Mouse (Mus musculus): ENCODE results near the gene Zfp536.

Gene Zfp536

GRCm38 (mm10) chr7:37580554-37580953, 192.9 kb downstream of the Zfp536 start:
- CTCF ChIA-PET = no interaction called here

GRCm38 (mm10) chr7:37572021-37572420, 201.4 kb downstream of the Zfp536 start:
- ChIA-PET CTCF (no interaction called here), POLR2A (no interaction called here)

More at GRCm38 (mm10) chr7:37580554-37580953, 192.9 kb downstream of the Zfp536 start:
- POLR2A ChIA-PET = no interaction called here

GRCm38 (mm10) chr7:37568811-37569500, 204.5 kb downstream of the Zfp536 start:
- POLR2A ChIA-PET = interaction anchor here in 3 of 4 experiments (0.9 to 1.8 kb wide), 8 partner anchors 15 to 332 kb away, joined by 3 to 7 read pairs (median 3); no protein-coding TSS in a partner anchor

DNA sequence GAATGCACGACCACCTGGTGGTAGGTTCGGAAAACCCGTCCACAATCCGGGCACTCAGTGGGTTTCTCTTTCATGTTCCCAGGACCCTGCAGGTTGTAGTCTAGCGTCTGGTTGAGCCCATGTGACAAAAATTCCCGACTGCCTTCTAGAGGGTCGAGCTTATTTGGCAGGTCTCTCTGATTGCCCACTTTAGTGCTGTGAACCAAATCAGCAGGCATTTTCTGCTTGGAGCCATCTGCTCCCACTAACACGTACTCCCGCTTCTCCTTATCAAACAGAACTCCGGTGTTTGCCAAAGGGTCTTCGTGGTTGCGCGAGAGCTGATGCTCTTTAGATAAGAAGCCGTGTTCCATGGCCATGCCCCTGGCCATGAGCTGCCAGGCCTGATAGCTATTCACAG, 205.4 kb downstream of the Zfp536 start:
- ChIA-PET POLR2A (interaction anchor here in 3 of 4 experiments (0.9 to 1.8 kb wide), 6 partner anchors 14 to 100 kb away, joined by 3 to 7 read pairs (median 3); no protein-coding TSS in a partner anchor), CTCF (interaction anchor here (0.5 to 1.2 kb wide), 5 partner anchors 14 to 633 kb away, joined by 3 to 9 read pairs (median 4); no protein-coding TSS in a partner anchor)

More at GRCm38 (mm10) chr7:37568811-37569500, 204.5 kb downstream of the Zfp536 start:
- CTCF ChIA-PET = interaction anchor here in 3 of 4 experiments (0.5 to 1.3 kb wide), 6 partner anchors 195 to 369 kb away, joined by 3 to 6 read pairs (median 4); no protein-coding TSS in a partner anchor

DNA sequence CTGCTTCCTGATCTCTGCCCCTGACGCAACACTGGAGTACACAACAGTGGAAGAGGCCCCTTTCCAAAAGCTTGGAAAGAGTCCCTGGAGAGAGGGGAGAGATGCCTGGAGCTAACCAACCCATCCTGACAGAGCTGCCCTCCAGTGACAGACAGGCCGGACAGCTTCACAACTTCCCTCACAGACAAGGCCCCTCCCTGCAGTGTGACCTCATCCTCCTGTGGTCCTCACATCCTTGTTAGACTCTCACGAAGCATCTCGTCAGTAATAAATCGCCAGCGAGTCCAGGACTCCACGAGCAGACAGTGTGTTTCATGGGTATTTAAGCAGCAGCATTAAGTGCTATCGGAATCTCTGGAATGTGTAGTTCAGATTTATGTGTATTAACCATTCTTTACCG, 207.4 kb downstream of the Zfp536 start:
- ChIA-PET POLR2A (interaction anchor here in 2 of 4 experiments (0.6 to 1.5 kb wide), 3 partner anchors 11 to 12 kb away, joined by 3 read pairs; no protein-coding TSS in a partner anchor), CTCF (interaction anchor here in 3 of 4 experiments (0.6 to 1.0 kb wide), 4 partner anchors 8 to 1190 kb away, joined by 3 read pairs; no protein-coding TSS in a partner anchor)

DNA sequence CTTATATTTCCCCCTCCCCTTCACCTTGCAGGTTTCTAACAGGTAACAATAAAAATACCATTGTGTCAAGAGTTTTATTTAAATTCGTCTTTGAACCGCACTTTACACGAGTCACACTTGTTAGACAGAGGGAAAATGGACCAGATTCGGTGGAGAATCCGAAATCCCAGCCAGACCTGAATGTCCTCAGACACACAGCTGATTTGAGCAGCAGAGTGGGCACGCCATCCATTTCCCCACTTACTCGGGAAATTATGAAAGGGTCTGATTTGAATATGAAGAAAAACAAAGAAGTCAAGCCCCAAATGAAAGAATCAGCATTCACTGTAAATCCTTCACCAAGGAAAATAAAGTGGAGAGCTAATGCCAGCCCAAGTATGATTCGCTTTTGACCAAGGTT, 208.1 kb downstream of the Zfp536 start:
- CTCF ChIA-PET = interaction anchor here in 1 of 4 experiments (1.0 kb wide), 1 partner anchor 82 kb away, joined by 3 read pairs; no protein-coding TSS in a partner anchor
- POLR2A ChIA-PET = interaction anchor here in 1 of 4 experiments (0.7 kb wide), 1 partner anchor 10 kb away, joined by 3 read pairs; no protein-coding TSS in a partner anchor

DNA sequence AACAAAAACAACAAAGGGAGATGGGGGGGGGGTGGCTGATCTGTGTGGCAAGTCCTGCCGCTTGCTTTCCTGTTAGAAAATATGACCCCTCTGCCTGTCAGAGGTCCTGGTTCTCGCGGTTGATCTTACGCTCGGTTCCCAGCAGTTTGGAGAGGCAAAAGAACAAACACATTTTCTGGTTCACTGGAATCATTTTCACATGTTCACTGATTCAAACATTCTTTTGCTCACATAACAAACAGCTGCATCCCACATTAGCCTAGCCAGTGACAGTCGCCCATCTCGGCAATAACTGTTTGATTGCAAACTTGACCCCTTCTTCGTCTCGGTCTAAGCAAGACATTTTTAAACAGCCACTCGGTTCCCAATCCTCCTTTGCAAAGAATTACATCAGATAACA, 208.8 kb downstream of the Zfp536 start:
- CTCF ChIA-PET = no interaction called here
- POLR2A ChIA-PET = interaction anchor here in 1 of 4 experiments (0.6 to 2.3 kb wide), 2 partner anchors 15 to 62 kb away, joined by 3 to 8 read pairs; no protein-coding TSS in a partner anchor

- POLR2A ChIA-PET = interaction anchor here in 1 of 4 experiments (2.3 kb wide), 1 partner anchor 14 kb away, joined by 8 read pairs; no protein-coding TSS in a partner anchor
- CTCF ChIA-PET = interaction anchor here in 1 of 4 experiments (0.6 kb wide), 1 partner anchor 515 kb away, joined by 7 read pairs; no protein-coding TSS in a partner anchor
These were observed 209.5 kb downstream of the Zfp536 start for GRCm38 (mm10) chr7:37563831-37564400.

DNA sequence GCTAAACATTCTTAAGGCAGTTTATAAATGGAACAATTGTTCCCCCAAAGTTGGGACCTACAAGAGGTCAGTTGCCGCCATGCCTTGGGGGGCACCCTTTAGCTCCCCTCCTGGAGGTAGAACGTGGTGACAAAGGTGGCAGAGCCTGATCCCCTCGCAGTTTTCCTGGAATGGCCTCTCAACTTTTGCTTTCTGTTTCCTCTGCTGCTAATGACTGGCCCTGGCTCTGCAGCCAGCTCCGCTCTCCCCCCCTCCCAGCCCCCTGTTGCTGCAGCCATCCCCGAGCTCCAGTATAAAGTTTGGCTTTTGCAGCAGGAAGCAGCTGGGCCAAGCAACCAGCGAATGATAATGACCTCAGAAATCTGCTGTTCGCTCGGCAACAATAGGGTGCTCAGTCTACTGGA, 210.3 kb downstream of the Zfp536 start:
- POLR2A ChIA-PET = interaction anchor here in 1 of 4 experiments (0.8 to 2.3 kb wide), 2 partner anchors 9 to 13 kb away, joined by 4 to 8 read pairs; no protein-coding TSS in a partner anchor
- CTCF ChIA-PET = interaction anchor here in 3 of 4 experiments (0.6 kb wide), 3 partner anchors 39 to 516 kb away, joined by 3 to 7 read pairs (median 3); no protein-coding TSS in a partner anchor

- ChIA-PET POLR2A (interaction anchor here in 2 of 4 experiments (0.8 to 2.3 kb wide), 3 partner anchors 9 to 87 kb away, joined by 3 to 8 read pairs (median 4); no protein-coding TSS in a partner anchor), CTCF (no interaction called here)
These were observed 210.9 kb downstream of the Zfp536 start for GRCm38 (mm10) chr7:37562505-37562904.

GRCm38 (mm10) chr7:37560581-37560980, 212.9 kb downstream of the Zfp536 start:
- ChIA-PET CTCF (no interaction called here), POLR2A (interaction anchor here in 1 of 4 experiments (1.1 kb wide), 1 partner anchor 192 kb away, joined by 4 read pairs; no protein-coding TSS in a partner anchor)

- CTCF ChIA-PET = no interaction called here
- POLR2A ChIA-PET = interaction anchor here in 1 of 4 experiments (1.1 kb wide), 1 partner anchor 192 kb away, joined by 4 read pairs; no protein-coding TSS in a partner anchor
These were observed 213.6 kb downstream of the Zfp536 start for GRCm38 (mm10) chr7:37559851-37560250.

DNA sequence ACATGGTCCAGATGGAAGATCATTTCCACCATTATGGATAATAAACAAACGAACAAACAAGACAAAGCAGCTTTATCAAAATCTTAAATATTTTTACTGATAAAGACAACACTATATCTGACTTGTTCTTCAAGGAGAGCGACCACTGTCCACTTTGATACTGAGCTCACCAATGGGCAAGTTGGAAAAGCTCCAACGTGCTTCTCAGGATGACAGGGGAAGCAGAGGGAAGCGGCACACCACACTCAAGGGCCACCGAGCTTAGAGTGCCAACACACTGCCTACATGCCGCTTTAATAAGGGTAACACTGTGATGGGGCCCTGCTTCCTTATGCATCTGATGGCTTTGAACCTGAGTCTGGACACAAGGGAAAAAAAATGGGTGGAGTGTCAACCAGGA, 214.1 kb downstream of the Zfp536 start:
- POLR2A ChIA-PET = no interaction called here
- CTCF ChIA-PET = no interaction called here

DNA sequence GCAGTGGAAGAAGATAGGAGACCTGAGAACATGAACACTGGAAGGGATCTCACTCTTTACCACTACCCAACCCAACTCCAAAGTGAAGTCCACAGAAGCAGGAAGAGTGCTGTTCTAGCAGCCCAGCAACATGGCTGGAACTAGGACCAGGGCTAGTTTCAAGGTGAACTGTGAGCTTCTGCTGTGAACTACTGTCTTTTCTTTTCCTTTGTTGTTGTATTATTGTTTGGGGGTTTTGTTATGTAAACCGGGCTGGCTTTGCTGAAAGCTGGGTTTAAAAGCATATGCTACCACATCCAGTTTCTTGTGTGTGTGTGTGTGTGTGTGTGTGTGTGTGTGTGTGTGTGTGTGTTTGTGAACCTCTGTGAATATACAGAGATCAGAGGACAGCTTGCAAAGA, 216.6 kb downstream of the Zfp536 start:
- ChIA-PET POLR2A (interaction anchor here in 1 of 4 experiments (1.1 kb wide), 1 partner anchor 172 kb away, joined by 3 read pairs; no protein-coding TSS in a partner anchor), CTCF (interaction anchor here in 2 of 4 experiments (0.6 kb wide), 2 partner anchors 75 to 436 kb away, joined by 3 to 4 read pairs; no protein-coding TSS in a partner anchor)

GRCm38 (mm10) chr7:37554405-37554804, 219.0 kb downstream of the Zfp536 start:
- CTCF ChIA-PET = interaction anchor here in 2 of 4 experiments (0.6 to 1.5 kb wide), 4 partner anchors 13 to 111 kb away, joined by 3 to 7 read pairs (median 4); no protein-coding TSS in a partner anchor
- POLR2A ChIA-PET = interaction anchor here in 3 of 4 experiments (0.6 to 1.5 kb wide), 6 partner anchors 11 to 79 kb away, joined by 3 to 9 read pairs (median 4); no protein-coding TSS in a partner anchor

DNA sequence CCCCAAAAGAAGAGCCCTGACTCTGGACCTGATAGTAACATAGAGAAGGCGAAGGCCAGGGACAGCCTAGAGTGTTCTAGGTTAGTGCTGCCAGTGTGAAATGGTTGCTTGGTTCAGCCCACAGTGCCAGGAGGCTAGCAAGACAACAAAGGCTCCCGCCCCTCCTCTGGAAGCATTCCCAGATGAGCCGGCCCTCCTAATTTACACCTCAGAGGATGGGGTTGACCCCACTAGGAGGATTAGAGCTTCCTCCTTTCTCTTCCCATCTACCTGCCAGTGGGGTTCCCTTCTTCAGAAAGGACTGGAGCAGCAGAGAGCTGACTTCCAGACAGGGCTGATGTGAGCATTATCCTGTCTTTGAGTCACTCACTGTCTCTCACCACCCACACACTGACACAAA, 219.8 kb downstream of the Zfp536 start:
- POLR2A ChIA-PET = interaction anchor here in 2 of 4 experiments (0.7 to 1.5 kb wide), 7 partner anchors 9 to 87 kb away, joined by 3 to 9 read pairs (median 4); no protein-coding TSS in a partner anchor
- CTCF ChIA-PET = interaction anchor here in 2 of 4 experiments (0.6 to 1.5 kb wide), 3 partner anchors 14 to 111 kb away, joined by 3 to 7 read pairs (median 4); no protein-coding TSS in a partner anchor

DNA sequence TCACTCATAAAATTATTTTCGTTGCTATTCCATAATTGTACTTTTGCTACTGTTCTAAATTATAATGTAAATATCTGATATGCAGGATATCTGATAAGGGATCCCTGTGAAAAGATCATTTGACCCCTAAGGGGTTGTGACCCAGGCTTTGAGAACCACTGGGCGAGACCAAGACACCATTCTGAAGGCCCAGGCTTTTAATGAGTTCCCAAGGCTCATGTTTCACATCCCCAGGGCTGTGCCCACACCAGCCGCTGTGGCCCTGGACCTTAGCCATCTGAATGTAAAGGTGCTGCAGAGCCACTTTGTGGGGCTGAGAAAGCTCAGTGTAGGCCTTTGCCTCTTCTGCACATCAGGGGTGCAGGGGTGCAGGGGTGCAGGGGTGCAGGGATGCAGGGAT, 221.1 kb downstream of the Zfp536 start:
- POLR2A ChIA-PET = no interaction called here
- CTCF ChIA-PET = no interaction called here

- ChIA-PET POLR2A (interaction anchor here in 1 of 4 experiments (0.9 to 2.5 kb wide), 2 partner anchors 13 to 15 kb away, joined by 3 to 8 read pairs; no protein-coding TSS in a partner anchor), CTCF (interaction anchor here in 2 of 4 experiments (0.6 kb wide), 2 partner anchors 18 to 39 kb away, joined by 3 read pairs; no protein-coding TSS in a partner anchor)
These were observed 224.6 kb downstream of the Zfp536 start for GRCm38 (mm10) chr7:37548805-37549204.

DNA sequence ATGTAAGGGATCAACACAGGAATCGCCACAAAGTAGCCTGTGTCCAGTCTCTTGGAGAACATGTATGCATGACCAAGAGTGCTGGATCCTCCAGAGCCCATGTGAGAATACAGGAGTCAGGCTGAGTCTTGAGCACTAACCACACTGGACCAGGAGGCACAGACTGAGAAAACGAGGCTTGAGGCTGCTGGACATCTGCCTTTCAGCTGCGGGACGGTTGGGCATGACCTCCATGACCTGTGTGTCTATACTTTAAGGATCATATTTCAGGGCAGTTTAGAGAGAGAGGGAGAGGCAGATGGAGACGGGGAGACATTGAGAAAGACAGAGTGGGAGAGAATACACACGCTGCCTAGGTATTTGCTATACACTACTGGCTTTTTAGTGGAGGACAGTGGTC, 229.4 kb downstream of the Zfp536 start:
- ChIA-PET CTCF (no interaction called here), POLR2A (interaction anchor here in 1 of 4 experiments (0.9 kb wide), 1 partner anchor 10 kb away, joined by 3 read pairs; no protein-coding TSS in a partner anchor)

Measured in embryonic stem cell, embryonic (primary cell).